Mouse (Mus musculus) lung, postnatal 14 days (tissue): ENCODE data around the gene Rusc1.
A peak's percentile ranks its signal among the peaks of the same experiment; 100 is the strongest.

Experiments
- DNase-seq: peaks from one replicate; pipeline ENCODE4 v3.0.0; 2021

Rusc1 gene

GRCm38 (mm10) chr3:89093175-89093574, at the start of gene Rusc1:
Gene Rusc1, minus strand, starts transcription at chr3:89093311.
- DNase-seq, result peak; percentile 90

- no peak for DNase-seq
These were observed 43.3 kb upstream of the Rusc1 start for GRCm38 (mm10) chr3:89136365-89136764.

GRCm38 (mm10) chr3:89135958-89136357, 42.8 kb upstream of the Rusc1 start, which contains the start of gene Pklr:
Gene Pklr, plus strand, starts transcription at chr3:89136142.
- no peak for DNase-seq

GRCm38 (mm10) chr3:89133752-89134151, 40.6 kb upstream of the Rusc1 start:
- no peak for DNase-seq

- no peak for DNase-seq
These were observed 39.9 kb upstream of the Rusc1 start for GRCm38 (mm10) chr3:89133063-89133450.

- DNase-seq, result peak; percentile 12
These were observed 39.4 kb upstream of the Rusc1 start for GRCm38 (mm10) chr3:89132285-89133062.

- no peak for DNase-seq
These were observed 38.7 kb upstream of the Rusc1 start for GRCm38 (mm10) chr3:89131816-89132215.

- DNase-seq, result no peak
These were observed 36.8 kb upstream of the Rusc1 start for GRCm38 (mm10) chr3:89129908-89130307.

GRCm38 (mm10) chr3:89125981-89126380, 32.9 kb upstream of the Rusc1 start:
- DNase-seq, result no peak

- DNase-seq, result peak; percentile 33
These were observed 31.1 kb upstream of the Rusc1 start for GRCm38 (mm10) chr3:89124241-89124640.

GRCm38 (mm10) chr3:89123313-89123712, 30.2 kb upstream of the Rusc1 start:
- DNase-seq, result peak; percentile 28

- DNase-seq, result peak; percentile 23
These were observed 22.4 kb upstream of the Rusc1 start for GRCm38 (mm10) chr3:89115522-89115921.

GRCm38 (mm10) chr3:89113058-89113457, 19.9 kb upstream of the Rusc1 start:
- no peak for DNase-seq

- no peak for DNase-seq
These were observed 15.0 kb upstream of the Rusc1 start for GRCm38 (mm10) chr3:89108146-89108545.

- DNase-seq, result no peak
These were observed 14.4 kb upstream of the Rusc1 start for GRCm38 (mm10) chr3:89107545-89107944.

- no peak for DNase-seq
These were observed 13.8 kb upstream of the Rusc1 start for GRCm38 (mm10) chr3:89106881-89107280.

GRCm38 (mm10) chr3:89103291-89103595, 10.1 kb upstream of the Rusc1 start:
- DNase-seq, result no peak

GRCm38 (mm10) chr3:89102495-89103290, 9.6 kb upstream of the Rusc1 start:
- DNase-seq, result no peak

- peak; percentile 93 for DNase-seq
These were observed 8.8 kb upstream of the Rusc1 start, which contains the start of gene Fdps for GRCm38 (mm10) chr3:89101812-89102494. Gene Fdps, minus strand, starts transcription at chr3:89101959.

GRCm38 (mm10) chr3:89101459-89101811, 8.3 kb upstream of the Rusc1 start:
- DNase-seq, result no peak

GRCm38 (mm10) chr3:89100811-89101210, 7.7 kb upstream of the Rusc1 start, which contains the start of gene Gm43738:
Gene Gm43738, minus strand, starts transcription at chr3:89101099.
- DNase-seq, result no peak

- no peak for DNase-seq
These were observed 910 bp upstream of the Rusc1 start for GRCm38 (mm10) chr3:89094021-89094420.

- no peak for DNase-seq
These were observed 511 bp downstream of the Rusc1 start for GRCm38 (mm10) chr3:89092509-89093090.
